Mouse (Mus musculus) liver, adult (tissue): Measurements from ENCODE around the gene Rgs6.

Experiments
- GATA4 ChIP-seq: IDR thresholded peaks from 2 replicates; pipeline ENCODE4 v1.6.1; 2014; ENCODE audit warnings: mild to moderate bottlenecking, low read length; ENCODE audit not compliant: insufficient replicate concordance

The Rgs6 gene

DNA sequence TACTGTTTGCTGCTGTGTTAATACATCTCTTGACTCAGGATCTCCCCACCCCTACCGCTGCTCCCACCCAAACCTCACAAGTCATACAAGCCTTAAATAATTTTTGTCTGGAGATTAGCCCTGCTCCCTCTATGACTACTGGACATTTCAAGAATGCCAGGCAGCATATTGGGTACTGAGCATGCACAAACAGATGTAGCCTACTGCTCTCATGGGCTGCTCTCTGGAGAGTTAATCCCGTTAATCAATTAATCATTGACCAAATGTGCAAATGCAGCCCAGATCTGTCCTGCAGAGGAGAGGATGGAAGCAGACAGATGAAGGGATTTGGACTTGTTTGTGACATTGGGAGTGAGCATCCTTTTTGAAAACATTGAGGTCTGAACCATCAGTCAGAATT is at the start of gene Rgs6:
Gene Rgs6 (plus strand): TSS at position 276 of the 400 bp plus-strand sequence.
- no peak for TF ChIP-seq GATA4

DNA sequence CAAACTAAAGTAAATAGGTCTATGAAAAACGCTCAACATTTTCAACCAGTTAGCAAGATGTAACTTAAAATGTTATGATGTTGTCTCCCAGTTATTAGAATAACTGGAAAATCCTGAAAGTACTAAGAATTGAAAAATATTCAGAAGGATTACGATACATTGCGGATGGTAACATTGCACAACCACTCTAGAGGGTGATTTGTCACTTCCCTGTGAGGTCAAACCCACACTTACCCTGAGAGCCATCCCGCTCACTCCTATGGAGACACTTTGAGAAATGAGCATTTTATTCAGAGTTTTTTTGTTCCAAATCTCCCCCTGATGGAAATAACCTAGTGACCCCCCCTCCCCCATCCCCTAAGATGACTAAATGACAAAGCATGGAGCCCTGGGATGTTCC is 41.0 kb upstream of the Rgs6 start:
- no peak for TF ChIP-seq GATA4

GRCm38 (mm10) chr12:82549228-82549627 is 38.9 kb upstream of the Rgs6 start:
- no peak for TF ChIP-seq GATA4

DNA sequence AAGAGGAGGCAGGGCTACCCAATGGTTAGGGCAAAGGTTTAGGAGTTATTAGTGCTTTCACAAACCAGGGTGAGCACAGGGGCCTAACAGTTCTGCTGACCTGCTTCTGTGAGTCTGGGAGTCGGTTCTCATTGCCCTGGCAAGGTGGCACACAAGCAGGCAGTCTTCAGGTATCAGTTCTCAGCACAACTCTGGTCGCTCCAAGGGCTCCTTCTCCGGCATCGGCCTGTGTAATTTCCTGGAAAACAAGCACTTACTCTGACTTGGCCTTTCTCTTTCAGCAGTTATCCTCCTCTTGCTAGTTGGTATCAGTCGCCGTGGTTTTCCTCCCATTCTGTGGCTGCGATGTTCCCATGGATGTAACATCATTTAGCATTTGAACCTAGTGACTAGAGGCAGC is 38.0 kb upstream of the Rgs6 start:
- no peak for TF ChIP-seq GATA4

GRCm38 (mm10) chr12:82552376-82552775 is 35.7 kb upstream of the Rgs6 start:
- TF ChIP-seq GATA4, result no peak

GRCm38 (mm10) chr12:82562916-82563315 is 25.2 kb upstream of the Rgs6 start:
- no peak for TF ChIP-seq GATA4

DNA sequence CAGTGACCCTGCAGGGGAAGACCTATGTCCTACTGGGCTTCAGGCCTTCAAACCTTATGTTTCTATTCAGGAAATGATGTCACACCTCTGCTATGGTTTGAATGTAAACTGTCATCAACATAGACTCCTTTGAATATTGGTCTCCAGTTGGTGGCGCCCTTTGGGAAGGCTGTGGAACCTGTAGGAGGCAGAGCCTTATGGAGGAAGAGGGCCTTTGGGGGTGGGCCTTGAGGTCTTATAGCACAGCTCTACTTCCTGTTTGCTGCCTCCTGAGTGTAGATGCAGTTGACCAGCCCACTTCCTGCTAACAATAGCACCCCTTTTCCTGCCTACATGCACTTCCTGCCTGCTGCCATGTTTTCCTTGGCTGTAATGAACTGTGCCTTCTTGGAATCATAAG is 19.7 kb upstream of the Rgs6 start:
- no peak for TF ChIP-seq GATA4

DNA sequence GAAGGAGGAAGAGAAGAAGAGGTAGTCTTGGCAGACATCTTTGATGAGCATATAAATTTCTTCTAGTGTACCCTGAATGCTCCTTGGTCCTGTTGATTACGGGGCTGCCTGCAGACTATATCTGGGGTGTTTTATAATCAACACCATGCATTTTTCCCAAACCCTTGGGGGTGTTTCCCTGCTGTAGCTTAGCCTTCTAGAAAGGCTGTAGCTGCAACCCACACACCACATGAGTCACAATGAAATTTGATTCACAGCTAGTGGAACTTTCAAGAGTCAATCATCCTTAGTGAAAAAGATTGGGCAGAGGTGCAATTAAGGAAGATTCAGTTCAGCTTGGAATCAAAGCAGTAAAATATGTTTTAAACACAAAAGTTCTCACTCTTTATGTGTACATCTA is 15.4 kb upstream of the Rgs6 start:
- no peak for TF ChIP-seq GATA4

DNA sequence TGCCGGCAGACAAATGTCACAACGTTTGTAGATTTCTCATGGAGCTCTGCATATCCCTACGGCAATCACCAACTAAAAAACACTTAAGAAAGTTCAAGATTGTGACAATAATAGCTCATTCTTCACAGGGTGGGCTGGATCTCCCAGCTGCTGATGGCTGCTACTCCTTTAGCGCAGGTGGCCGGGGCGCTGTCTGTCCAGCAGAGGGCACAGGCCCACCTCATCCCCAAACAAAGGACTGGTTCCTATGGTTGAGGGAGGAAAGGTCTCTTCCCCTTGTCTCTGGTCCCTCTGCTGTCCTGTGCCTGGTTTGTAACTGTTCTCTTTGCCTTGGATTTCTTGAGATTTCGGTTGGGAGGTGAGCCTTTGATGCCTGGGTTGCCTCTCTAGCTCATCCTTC is 1.5 kb upstream of the Rgs6 start:
- TF ChIP-seq GATA4, result no peak

DNA sequence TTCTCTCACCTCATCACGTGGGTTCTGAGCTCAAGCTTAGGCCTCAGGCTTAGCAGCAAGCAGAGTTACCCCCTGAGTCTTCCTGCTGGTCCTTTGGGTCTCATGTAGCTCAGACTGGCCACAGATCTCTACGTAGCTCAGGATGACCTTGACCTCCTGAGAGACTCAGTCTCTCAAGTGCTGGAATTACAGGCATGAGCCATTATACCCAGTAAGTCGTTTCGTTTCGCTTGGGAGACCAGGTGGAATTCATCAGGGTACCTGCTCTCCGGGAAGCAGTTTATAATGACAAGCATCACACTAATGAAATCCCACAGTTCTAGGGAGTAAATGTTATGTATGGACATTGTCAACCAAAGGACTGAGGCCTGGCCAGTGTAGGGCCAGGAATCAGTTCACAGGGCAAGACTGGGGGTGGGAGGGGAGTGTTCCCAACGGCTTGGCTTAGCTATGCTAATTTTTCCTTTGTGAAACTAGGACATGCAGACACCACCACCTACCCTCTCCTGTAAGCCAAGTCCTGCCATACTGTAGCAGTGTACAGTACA is 670 bp upstream of the Rgs6 start:
- no peak for TF ChIP-seq GATA4

DNA sequence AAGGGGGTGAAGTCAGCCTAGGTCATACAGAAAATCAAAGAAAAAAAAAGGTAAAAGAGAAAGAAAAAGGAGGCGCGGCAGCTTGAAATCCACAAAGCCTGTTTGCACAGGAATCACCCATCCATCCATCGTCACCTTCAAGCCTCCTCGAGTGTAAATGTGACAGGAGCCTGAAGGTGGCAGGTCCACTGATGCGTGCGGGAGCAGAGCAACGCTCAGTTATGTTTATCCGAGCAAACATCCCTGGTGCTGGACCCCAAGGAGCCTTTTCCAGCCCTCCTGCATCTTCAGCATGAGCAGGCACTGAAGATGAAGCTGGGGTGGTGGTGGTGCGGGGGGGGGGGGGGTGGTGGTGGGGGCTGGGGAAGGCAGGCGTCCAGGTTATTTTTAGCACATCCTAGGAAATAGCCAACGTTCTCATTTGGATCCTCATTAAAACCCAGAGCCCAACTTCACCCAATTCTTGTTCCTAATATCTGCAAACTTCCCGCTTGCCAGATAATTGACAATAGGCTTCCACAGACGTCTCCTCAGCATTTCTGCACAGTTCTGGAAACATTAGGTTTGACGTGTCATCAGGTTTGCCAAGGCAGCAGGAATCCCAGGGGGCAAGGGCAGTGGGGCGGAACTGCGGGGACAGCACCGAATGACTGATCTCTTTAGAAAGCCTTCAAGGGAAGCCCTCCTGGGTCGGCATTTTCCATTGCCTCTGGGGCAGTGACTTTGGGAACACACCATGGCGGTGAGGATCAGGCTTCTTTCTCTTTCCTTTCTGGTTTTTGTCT is 946 bp downstream of the Rgs6 start:
- TF ChIP-seq GATA4, result no peak

- TF ChIP-seq GATA4, result no peak
Observed at GRCm38 (mm10) chr12:82599011-82599410, 10.9 kb downstream of the Rgs6 start.

DNA sequence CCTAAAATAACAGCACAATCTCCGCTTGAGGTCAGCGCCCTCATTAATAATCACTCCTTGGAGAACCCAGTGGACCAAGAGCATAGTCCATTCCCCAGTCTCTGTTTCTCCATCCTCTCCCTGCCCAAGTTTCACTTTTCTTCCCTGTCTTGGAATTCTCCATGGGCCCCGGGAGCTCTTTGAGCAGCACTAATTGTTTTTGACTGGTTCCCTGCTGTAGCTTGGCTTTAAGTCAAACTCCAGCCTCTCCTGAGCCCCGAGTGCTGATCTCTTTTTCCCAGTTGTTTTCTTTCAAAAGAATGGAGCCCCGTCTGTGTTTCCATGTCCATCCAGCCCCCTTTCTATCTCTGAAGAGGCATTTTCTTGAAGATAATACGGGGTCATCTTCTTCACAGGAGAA is 12.3 kb downstream of the Rgs6 start:
- TF ChIP-seq GATA4, result no peak

DNA sequence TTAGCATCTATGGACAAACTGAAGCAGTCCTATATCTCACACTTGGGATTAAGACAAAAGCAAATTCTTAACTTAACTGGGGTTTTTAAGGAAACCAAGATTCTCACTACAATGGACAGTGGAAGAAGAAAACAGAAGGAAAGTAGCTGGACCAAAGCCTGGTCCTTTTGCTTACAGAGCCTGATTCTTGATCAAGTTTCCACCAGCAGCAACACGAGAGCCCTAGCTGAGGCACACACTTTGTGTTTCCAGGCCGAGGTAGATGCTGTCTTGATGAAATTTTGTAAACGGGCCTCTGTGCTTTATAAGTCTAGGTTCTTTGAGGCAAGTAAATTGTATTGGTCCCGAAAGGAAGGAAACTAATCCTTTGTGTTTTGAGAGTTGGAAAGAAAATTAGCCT is 14.7 kb downstream of the Rgs6 start:
- TF ChIP-seq GATA4, result no peak

DNA sequence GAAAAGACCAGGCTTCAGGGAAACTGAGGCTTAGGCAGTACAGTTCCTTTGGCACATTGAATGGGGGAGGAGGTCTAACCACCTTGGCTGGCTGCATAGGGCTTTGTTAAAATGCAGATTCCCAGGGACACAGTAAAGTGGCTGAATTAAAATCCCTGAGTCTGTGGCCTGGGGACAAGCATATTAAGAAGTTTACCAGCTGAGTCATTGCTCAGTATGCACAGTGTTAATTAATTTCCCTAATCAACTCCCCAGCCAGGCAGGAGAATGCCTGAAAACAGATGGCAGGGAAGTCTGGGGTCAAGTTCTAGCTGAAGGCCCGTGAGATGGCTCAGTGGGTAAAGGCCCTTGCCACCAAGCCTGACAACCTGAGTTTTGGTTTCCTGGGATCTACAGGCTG is 15.2 kb downstream of the Rgs6 start:
- TF ChIP-seq GATA4, result no peak

DNA sequence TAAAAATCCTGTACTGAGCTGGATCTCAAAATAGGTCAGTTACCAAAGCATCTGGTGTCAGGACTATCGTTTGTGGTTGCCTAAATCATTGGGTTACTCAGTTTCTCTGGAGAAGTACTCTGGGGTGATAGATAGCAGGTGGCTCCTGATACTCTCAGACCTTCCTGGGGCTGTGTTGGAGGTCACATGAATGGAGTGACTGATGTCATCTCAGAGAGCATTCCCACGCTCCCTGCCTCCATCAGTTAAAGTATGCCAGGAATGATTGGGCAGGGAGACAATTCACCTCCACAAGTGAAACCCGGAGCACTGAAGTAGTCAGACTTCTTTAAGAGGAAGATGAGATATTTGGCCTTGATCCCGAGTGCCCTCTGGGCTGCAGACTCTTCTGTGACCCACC is 15.9 kb downstream of the Rgs6 start:
- no peak for TF ChIP-seq GATA4
